Mouse (Mus musculus) lung, embryonic 16.5 days (tissue): ENCODE data around the gene Stkld1. TPM values are rescaled to one million over a fixed set of nuclear protein-coding genes. Genes with fewer than 3 reads are reported as not detected.

ENCODE experiments used
- ATAC-seq: fragments of 200-750 bp; cut with Nextera tagmentation; 2 replicates; pipeline ENCODE4 v1.8.0; 2017; ENCODE audit warnings: low read depth, mild to moderate bottlenecking, moderate library complexity
- H3K27ac ChIP-seq: fragments of 300-500 bp; sonication (generic); 2 replicates; pipeline ENCODE4 v1.5.1; 2014; ENCODE audit warnings: mild to moderate bottlenecking, control low read depth, low read length
- H3K27me3 ChIP-seq: fragments of 300-500 bp; sonication (generic); 2 replicates; pipeline ENCODE4 v1.6.1; 2014; ENCODE audit warnings: low read depth, low read length, mixed read lengths; ENCODE audit not compliant: control insufficient read depth, insufficient read depth
- H3K36me3 ChIP-seq: fragments of 300-500 bp; sonication (generic); 2 replicates; pipeline ENCODE4 v1.6.1; 2014; ENCODE audit warnings: low read length; ENCODE audit not compliant: control insufficient read depth, insufficient read depth
- H3K4me1 ChIP-seq: fragments of 300-500 bp; sonication (generic); replicated peaks from 2 replicates; pipeline ENCODE4 v1.6.1; 2014; ENCODE audit warnings: low read length, mixed read lengths; ENCODE audit not compliant: control insufficient read depth, insufficient read depth
- H3K4me2 ChIP-seq: fragments of 300-500 bp; sonication (generic); 2 replicates; pipeline ENCODE4 v1.6.1; 2014; ENCODE audit warnings: low read depth, low read length, control low read depth
- H3K4me3 ChIP-seq: fragments of 300-500 bp; sonication (generic); 2 replicates; pipeline ENCODE4 v1.5.1; 2014; ENCODE audit warnings: mild to moderate bottlenecking, low read length, control low read depth
- H3K9ac ChIP-seq: fragments of 300-500 bp; sonication (generic); 2 replicates; pipeline ENCODE4 v1.6.1; 2014; ENCODE audit warnings: low read length, control low read depth
- H3K9me3 ChIP-seq: fragments of 300-500 bp; sonication (generic); 2 replicates; pipeline ENCODE4 v1.6.1; 2016; ENCODE audit warnings: low read length; ENCODE audit not compliant: control insufficient read depth
- WGBS: fragments of 180-500 bp; shearing (Covaris S2); extraction: QIAGEN DNeasy Blood & Tissue Kit; methylation state at CpG from one replicate; pipeline ENCODE4 v1.1.7; 2014; 5-methylcytosine and 5-hydroxymethylcytosine counted together
- polyA plus RNA-seq: library from polyadenylated mRNA; unstranded; fragments of >200 nt; fragmentation: Nextera tagmentation; extraction: Ambion mirVana; gene quantifications from 2 replicates; pipeline ENCODE4 v1.2.1, GENCODE M21; 2015

Stkld1 gene
- polyA plus RNA-seq, 1 experiment from 2014 or later, result 0.06 TPM

- H3K4me3 ChIP-seq, result no peak overlapping the region
- H3K27me3 ChIP-seq, result no peaks in the 10 kb centered on the region
- H3K4me2 ChIP-seq, result no peak overlapping the region
- no peak overlapping the region for H3K27ac ChIP-seq
- 0 out of 2 replicates have a peak, but pooled peaks cover 2% of the 10 kb centered on the region for H3K4me1 ChIP-seq
- H3K36me3 ChIP-seq, result no peaks in the 10 kb centered on the region
- H3K9me3 ChIP-seq, result no peaks in the 10 kb centered on the region
- no peak overlapping the region for H3K9ac ChIP-seq
- 39% methylated on average over 4 of the region's 4 CpGs for WGBS
- ATAC-seq, result no peak
These were observed 40.1 kb downstream of the Stkld1 start for GRCm38 (mm10) chr2:26973960-26974359.

GRCm38 (mm10) chr2:26980361-26980760 lies 46.5 kb downstream of the Stkld1 start:
- 59% methylated on average over 1 of the region's 1 CpGs for WGBS
- no peaks in the 10 kb centered on the region for H3K4me1 ChIP-seq
- H3K4me3 ChIP-seq, result no peak overlapping the region
- H3K9ac ChIP-seq, result no peak overlapping the region
- H3K9me3 ChIP-seq, result no peaks in the 10 kb centered on the region
- no peak overlapping the region for H3K27ac ChIP-seq
- H3K36me3 ChIP-seq, result no peaks in the 10 kb centered on the region
- no peak overlapping the region for H3K4me2 ChIP-seq
- no peaks in the 10 kb centered on the region for H3K27me3 ChIP-seq
- ATAC-seq, result no peak

- Histone ChIP-seq H3K4me3 (no peak overlapping the region), H3K4me2 (no peak overlapping the region), H3K36me3 (no peaks in the 10 kb centered on the region), H3K4me1 (no peaks in the 10 kb centered on the region), H3K27ac (no peak overlapping the region), H3K27me3 (no peaks in the 10 kb centered on the region), H3K9ac (no peak overlapping the region), H3K9me3 (no peaks in the 10 kb centered on the region)
- no peak for ATAC-seq
- 40% methylated on average over 2 of the region's 2 CpGs for WGBS
These were observed 50.3 kb downstream of the Stkld1 start for GRCm38 (mm10) chr2:26984179-26984578.

GRCm38 (mm10) chr2:26984640-26985039 lies 50.8 kb downstream of the Stkld1 start:
- Histone ChIP-seq H3K4me3 (no peak overlapping the region), H3K27me3 (no peaks in the 10 kb centered on the region), H3K36me3 (no peaks in the 10 kb centered on the region), H3K4me2 (no peak overlapping the region), H3K27ac (no peak overlapping the region), H3K4me1 (no peaks in the 10 kb centered on the region), H3K9me3 (no peaks in the 10 kb centered on the region), H3K9ac (no peak overlapping the region)
- ATAC-seq, result no peak
- WGBS, result 78% methylated on average over 5 of the region's 5 CpGs

- Histone ChIP-seq H3K4me2 (no peak overlapping the region), H3K27me3 (no peaks in the 10 kb centered on the region), H3K9me3 (no peaks in the 10 kb centered on the region), H3K4me1 (no peaks in the 10 kb centered on the region), H3K36me3 (no peaks in the 10 kb centered on the region), H3K27ac (no peak overlapping the region), H3K4me3 (no peak overlapping the region), H3K9ac (no peak overlapping the region)
- ATAC-seq, result no peak
- WGBS, result 68% methylated on average over 3 of the region's 3 CpGs
These were observed 60.1 kb downstream of the Stkld1 start for GRCm38 (mm10) chr2:26993936-26994335.

DNA sequence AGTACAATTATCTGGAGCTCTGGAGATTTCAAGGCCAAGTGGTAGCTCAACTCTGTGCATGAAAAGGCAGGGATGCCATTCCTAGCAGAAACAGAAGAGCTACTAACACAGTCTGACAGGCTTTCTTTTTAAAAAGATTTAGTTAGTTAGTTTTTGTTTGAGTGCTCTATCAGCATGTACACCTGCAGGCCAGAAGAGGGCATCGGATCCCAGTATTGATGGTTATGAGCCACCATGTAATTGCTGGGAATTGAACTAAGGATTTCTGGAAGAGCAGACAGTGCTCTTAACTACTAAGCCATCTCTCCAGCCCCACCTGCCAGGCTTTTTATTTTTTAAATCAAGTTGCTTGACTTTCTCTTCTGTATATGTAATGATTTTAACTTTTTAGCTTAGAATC lies 63.7 kb downstream of the Stkld1 start:
- H3K4me2 ChIP-seq, result no peak overlapping the region
- no peak overlapping the region for H3K4me3 ChIP-seq
- H3K9me3 ChIP-seq, result no peaks in the 10 kb centered on the region
- H3K27ac ChIP-seq, result no peak overlapping the region
- no peak overlapping the region for H3K9ac ChIP-seq
- WGBS, result 77% methylated on average over 1 of the region's 1 CpGs
- no peak for ATAC-seq
- no peaks in the 10 kb centered on the region for H3K27me3 ChIP-seq
- H3K4me1 ChIP-seq, result no peaks in the 10 kb centered on the region
- no peaks in the 10 kb centered on the region for H3K36me3 ChIP-seq

GRCm38 (mm10) chr2:26997993-26998392 lies 64.1 kb downstream of the Stkld1 start:
- Histone ChIP-seq H3K4me3 (no peak overlapping the region), H3K4me1 (no peaks in the 10 kb centered on the region), H3K4me2 (no peak overlapping the region), H3K27me3 (no peaks in the 10 kb centered on the region), H3K9me3 (no peaks in the 10 kb centered on the region), H3K36me3 (no peaks in the 10 kb centered on the region), H3K9ac (no peak overlapping the region), H3K27ac (no peak overlapping the region)
- ATAC-seq, result no peak
- WGBS, result 92% methylated on average over 7 of the region's 7 CpGs

Other genes starting within 250 kb of the Stkld1 start
- not detected in 2 replicates for gene Abo, start 69.1 kb upstream of the Stkld1 start, polyA plus RNA-seq
- 22.6 and 25.3 TPM in 2 replicates for gene Surf6, start 31.2 kb upstream of the Stkld1 start, polyA plus RNA-seq
- 48.5 and 49.1 TPM in 2 replicates for gene Med22, start 23.4 kb upstream of the Stkld1 start, polyA plus RNA-seq
- 578 and 617 TPM in 2 replicates for gene Rpl7a, start 23.3 kb upstream of the Stkld1 start, polyA plus RNA-seq
- 33.0 and 34.6 TPM in 2 replicates for gene Surf2, start 17.7 kb upstream of the Stkld1 start, polyA plus RNA-seq
- 51.9 and 57.3 TPM in 2 replicates for gene Surf1, start 17.5 kb upstream of the Stkld1 start, polyA plus RNA-seq
- gene Surf4, start 119 bp upstream of the Stkld1 start, polyA plus RNA-seq, result 209 and 215 TPM in 2 replicates
- 41.5 and 44.0 TPM in 2 replicates for gene Rexo4, start 30.3 kb downstream of the Stkld1 start, polyA plus RNA-seq
- gene Adamts13, start 39.4 kb downstream of the Stkld1 start, polyA plus RNA-seq, result 0.08 and 0.20 TPM in 2 replicates
- 52.3 and 57.1 TPM in 2 replicates for gene Cacfd1, start 75.9 kb downstream of the Stkld1 start, polyA plus RNA-seq
- gene Slc2a6, start 94.0 kb downstream of the Stkld1 start, polyA plus RNA-seq, result 0.63 and 0.85 TPM in 2 replicates
- 1.6 and 3.4 TPM in 2 replicates for gene Mymk, start 138.1 kb downstream of the Stkld1 start, polyA plus RNA-seq
- 27.9 and 28.4 TPM in 2 replicates for gene Adamtsl2, start 145.3 kb downstream of the Stkld1 start, polyA plus RNA-seq
- 0.54 and 0.64 TPM in 2 replicates for gene Fam163b, start 208.4 kb downstream of the Stkld1 start, polyA plus RNA-seq
- 0.54 and 0.84 TPM in 2 replicates for gene Dbh, start 231.2 kb downstream of the Stkld1 start, polyA plus RNA-seq